Mouse (Mus musculus) retina, adult 2 months (tissue): ENCODE measurements at regions not wholly inside any gene's neighbourhood (a gene's known extent, or its start where the extent isn't known, plus 50 kb on each side); places are given as distances from the start of the nearest gene placed in this dataset.

Source experiments
- DNase-seq: peaks from one replicate; pipeline ENCODE4 v3.0.0-alpha.2; 2012; ENCODE audit warnings: low read depth, low spot score

- no peak for DNase-seq
These were observed 746.4 kb upstream of the Cypt12 start for GRCm38 (mm10) chr3:17201773-17202172.

DNA sequence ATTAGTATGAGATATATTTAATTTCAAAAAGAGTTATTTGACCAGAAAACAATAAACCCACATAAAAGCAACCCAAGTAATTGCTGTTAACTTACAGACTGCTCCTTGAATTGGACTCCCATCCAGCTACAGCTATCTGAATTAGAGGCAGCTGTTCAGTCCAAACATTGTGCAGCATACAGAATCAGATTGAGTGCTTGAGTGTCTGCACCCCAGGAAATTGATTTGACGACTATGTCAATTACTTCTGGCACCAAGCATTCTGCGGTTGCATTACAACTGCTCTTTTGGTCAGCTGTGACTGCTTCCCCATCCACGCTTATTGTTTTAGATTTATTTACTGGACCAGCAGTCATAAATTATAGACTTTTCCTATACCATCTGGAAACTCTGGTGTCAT, 734.2 kb upstream of the Cypt12 start:
- DNase-seq = no peak

GRCm38 (mm10) chr3:17216825-17217224, 731.4 kb upstream of the Cypt12 start:
- no peak for DNase-seq

GRCm38 (mm10) chr3:17238407-17238806, 709.8 kb upstream of the Cypt12 start:
- DNase-seq = no peak

DNA sequence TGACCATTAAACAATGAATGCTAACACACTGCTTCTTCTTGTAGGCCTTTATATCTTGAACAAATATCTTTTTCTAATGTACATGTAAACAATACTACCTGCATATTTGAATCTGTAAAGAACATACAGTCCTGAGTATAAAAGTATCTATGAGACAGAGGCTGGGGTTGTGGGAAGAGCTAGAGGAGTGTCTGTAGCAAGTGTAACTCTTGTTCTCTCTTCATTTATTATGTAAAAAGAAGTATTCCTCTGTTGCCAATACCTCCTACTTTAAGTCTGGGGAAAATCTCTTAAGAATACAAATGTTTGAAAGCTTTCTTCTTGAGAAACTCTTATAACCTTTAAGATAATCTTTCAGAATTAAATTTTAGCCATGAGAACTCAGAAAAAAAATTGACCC, 689.8 kb upstream of the Cypt12 start:
- no peak for DNase-seq

- no peak for DNase-seq
These were observed 689.1 kb upstream of the Cypt12 start for GRCm38 (mm10) chr3:17259093-17259492.

DNA sequence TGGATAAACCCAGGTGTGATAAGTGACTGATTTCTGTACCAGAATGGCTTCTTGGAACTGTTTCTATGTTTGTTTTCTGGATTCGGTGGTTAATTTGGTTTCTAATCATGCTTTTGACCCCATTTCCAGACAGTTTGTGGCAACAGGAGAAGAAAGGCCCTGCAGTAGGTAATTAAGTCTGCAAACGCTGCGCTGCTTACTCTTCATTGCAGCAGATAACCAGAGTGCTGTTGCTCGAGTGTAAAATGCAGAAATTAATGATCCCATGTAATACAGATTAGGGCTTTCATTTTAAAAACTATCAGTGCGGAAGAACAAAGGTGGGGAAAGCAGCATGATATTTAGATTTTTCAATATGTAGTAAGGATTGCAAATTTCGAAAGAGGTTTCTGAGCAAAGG, 667.0 kb upstream of the Cypt12 start:
- no peak for DNase-seq

DNA sequence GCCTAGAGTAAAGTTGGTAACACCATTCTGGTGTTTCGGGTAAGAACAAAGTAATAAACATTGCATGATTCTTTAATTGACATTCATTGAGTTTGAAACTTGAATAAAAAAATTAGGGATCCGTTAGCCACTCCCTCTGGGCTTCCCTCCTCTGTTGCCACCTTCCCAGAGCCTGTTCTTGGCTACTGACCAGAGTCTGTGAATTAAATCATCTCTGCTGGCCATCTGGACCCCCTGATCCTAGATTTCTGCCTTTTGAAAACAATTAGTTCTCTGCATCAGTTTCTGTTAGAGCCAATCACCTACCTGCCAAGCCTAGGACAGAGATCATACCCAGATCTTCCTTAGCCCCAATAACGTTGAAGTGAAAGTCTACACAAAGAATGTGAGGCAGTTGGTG, 665.3 kb upstream of the Cypt12 start:
- DNase-seq = no peak

- no peak for DNase-seq
These were observed 630.7 kb upstream of the Cypt12 start for GRCm38 (mm10) chr3:17317523-17317922.

GRCm38 (mm10) chr3:17318450-17318849, 629.8 kb upstream of the Cypt12 start:
- DNase-seq = no peak

GRCm38 (mm10) chr3:17319213-17319612, 629.0 kb upstream of the Cypt12 start:
- no peak for DNase-seq

GRCm38 (mm10) chr3:17319931-17320330, 628.3 kb upstream of the Cypt12 start:
- DNase-seq = no peak

GRCm38 (mm10) chr3:17322266-17322665, 625.9 kb upstream of the Cypt12 start:
- DNase-seq = no peak

DNA sequence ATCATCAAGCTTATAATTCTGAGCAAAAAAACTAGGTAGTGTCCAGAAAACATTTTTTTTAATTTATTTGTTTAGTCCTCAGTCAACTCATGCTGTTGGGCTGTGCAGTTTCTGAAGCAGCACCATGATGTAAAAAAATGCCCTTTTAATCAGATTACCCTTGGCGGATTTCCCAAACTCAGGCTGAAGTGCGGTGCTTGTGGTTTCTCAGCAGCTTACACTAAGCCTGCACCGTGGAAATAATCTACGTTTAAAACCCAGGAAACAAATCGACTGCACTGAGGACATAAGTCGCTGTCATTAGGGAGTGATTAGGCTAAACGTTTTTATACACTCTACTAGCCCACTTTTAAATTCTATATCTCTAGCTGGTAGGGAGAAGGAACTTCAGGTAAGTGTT, 623.4 kb upstream of the Cypt12 start:
- DNase-seq = peak; percentile 71

DNA sequence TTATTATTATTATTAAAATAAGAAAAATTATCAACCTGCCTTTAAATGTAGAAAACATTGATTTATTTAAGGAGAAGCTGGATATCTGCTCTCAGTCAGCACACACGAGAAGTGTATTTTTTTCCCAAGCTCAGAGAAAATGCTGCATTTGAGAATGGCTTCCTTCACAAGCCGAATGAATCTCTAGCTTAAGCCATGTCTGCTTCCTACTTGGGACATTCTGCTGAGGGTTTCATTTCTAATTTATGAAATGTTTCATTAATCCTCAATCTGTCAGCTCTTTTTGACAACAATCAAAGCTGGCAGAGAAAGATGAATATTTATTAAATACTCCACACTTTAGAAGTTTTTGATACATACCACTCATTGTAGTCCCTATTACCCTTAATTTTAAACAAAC, 622.4 kb upstream of the Cypt12 start:
- DNase-seq = no peak

DNA sequence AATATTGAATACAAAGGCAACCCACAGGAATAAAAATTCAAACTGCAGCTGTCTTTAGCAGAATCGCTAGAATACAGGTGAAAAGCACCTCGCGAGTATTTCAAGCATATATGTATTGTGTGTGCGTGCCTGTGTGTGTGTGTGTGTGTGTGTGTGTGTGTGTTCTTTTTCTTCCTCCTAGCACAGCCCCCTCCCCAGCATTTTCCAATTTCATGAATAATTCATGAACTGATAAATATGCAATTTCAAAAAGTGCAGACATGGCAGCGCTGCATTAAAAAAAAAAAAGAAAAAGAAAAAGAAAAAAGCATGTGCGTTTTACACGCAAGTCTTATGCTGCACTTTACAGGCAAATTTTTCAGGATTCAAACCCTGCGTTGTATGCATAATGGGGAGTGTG, 621.9 kb upstream of the Cypt12 start:
- no peak for DNase-seq

GRCm38 (mm10) chr3:17326774-17327173, 621.4 kb upstream of the Cypt12 start:
- DNase-seq = no peak

DNA sequence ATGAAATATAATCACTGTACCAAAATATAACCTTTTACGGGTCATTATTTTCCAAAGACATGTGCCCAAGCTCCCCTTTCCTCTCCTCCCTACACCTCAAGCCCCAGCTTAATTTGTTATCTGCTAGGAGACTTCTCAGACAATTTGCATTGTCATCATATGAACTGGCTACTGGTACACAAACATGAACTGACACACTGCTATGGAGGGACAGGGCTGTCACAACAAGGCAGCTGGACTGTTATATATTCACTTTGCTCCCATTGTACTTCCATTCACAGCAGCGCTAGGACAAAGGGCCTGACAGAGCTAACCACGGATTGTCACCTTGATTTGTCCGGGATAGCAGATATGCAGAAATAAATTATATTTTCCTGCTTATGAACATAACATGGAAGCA, 620.5 kb upstream of the Cypt12 start:
- no peak for DNase-seq

DNA sequence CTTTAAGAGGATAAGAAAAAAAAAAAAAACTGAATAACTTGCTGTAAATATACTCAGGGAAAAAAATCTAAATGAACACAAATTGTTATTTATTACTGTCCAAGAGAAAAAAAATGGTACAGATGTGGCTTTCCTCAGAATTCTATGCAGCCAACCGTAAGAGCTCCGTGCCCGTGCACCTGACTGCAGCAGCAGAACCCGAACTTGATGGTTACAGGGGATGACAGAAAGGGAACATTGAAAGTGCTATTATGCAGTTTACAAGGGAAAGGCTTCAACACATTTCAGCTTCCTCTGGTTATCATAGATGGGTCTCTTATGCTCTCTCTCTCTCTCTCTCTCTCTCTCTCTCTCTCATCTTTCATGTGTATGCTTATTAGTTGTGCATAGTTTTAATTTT, 618.8 kb upstream of the Cypt12 start:
- no peak for DNase-seq

- DNase-seq = no peak
These were observed 617.5 kb upstream of the Cypt12 start for GRCm38 (mm10) chr3:17330429-17331373.

GRCm38 (mm10) chr3:17360253-17360652, 588.0 kb upstream of the Cypt12 start:
- no peak for DNase-seq
